Mouse (Mus musculus) colon, adult 2 months (tissue): ENCODE data around the gene Fbxw10. TPM values are rescaled to one million over a fixed set of nuclear protein-coding genes. Genes with fewer than 3 reads are reported as not detected.

ENCODE experiments used
- polyA plus RNA-seq: library from polyadenylated mRNA; depleted of rRNA; stranded (reverse); fragments of >200 nt; gene quantifications from 2 replicates; pipeline ENCODE4 v1.2.3, GENCODE M21; 2012; rRNA removed

The Fbxw10 gene
- 0.50 and 1.4 TPM in 2 replicates for polyA plus RNA-seq

DNA sequence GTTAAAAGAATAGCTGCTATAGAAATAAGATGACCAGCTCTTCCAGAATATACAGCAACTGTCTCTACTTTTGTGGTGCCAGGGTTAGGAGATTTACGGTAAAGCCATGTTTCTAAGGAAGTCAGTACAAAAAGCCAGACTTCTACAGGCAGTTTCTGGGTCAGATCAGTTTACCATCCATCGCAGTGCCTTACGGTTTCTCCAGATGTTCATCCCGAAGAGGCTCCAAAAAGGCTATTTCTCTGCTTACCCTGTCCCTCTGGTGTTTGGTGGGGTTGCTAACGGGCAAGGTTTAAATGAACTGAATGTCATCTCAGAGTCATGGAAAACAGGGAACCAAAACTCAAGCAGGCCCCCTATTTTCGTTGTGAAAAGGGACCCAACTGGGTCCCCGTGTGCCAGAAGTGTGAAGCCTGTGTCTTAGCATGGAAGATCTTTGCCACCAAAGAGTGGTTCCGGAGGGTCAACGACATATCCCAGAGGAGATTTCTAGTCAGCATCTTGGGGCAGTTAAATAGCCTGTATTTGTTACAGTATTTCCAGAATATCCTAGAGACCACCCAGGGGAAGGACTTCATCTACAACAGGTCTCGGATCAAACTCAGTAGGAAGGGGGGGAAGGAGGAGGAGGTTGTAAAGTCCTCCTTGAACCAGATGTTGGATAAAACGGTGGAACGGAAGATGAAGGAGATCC is at the start of gene Fbxw10:
TSS of gene Fbxw10 (plus strand) at position 109 of the 694 bp plus-strand sequence.

DNA sequence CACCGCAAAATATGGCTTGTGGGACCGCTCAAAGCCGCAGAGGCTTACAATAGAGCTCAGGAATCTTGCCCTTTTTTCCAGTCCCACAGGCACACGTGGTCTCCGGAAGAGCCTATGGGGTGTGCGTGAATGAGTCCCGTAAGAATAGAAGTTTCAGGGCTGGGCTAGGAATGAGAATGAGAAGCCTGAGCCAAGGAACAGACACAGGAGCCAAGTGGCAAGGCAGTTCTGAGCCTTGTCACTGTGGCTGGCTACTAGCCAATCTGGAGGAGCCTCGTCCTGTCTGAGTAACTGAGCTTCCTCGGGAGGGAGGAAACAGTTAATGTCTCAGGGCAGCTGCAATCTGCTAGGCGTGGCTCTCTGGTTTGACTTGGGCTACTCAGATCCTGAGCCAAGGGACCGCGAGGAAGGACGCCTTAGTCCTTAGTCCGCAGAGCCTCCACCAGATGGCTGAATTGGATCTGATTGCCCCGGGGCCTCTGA is 26.8 kb upstream of the Fbxw10 start, which contains the start of gene Trim16:
TSS of gene Trim16 (plus strand) at position 173 of the 483 bp plus-strand sequence.

DNA sequence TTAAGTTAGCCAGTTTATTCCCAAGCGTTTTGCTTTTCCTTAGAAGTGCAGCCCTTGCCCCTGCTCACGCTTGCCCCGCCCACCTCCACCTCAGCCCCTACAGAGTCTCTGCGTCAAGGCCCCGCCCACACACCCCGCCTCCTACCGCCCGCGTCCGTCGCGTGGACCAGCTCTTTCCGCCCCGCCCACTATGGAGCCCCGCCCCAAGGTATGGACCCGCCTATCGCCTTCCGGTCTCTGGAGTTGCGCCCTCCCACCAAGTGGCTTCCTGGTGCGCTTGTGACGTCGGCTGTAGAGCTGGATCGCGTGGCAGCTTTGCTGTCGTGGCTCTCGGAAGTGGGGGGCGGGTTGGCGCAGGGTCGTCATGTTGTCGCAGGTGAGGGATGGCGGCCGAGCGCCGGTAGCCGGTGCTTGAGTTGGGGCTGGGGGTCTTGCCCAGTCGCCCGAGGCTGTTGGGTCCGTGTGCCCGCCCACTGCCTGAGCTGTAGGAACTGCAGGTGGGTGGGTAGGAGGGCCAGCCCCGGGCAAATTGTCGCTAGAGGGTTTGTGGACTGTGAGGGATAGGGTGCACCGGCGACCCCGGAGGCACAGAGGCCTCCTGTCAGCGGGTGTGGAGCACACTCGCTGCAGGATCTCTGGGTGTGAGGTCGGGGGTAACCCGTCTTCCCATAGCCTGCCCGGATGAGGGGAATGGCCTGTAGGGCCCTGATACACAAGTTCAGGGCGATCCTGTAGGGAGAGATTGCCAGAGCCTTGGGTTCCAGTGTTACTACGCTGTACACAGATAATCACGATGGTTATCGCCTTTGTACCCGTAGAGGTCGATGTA is 32.6 kb downstream of the Fbxw10 start, which contains the start of gene Tvp23b:
TSS of gene Tvp23b (plus strand) at position 236 of the 829 bp plus-strand sequence.

Other genes starting within 250 kb of the Fbxw10 start
- 79.2 and 88.3 TPM in 2 replicates for gene Lrrc75a, start 198.5 kb upstream of the Fbxw10 start, polyA plus RNA-seq
- gene Mmgt2, start 198.4 kb upstream of the Fbxw10 start, polyA plus RNA-seq, result 56.6 and 56.8 TPM in 2 replicates
- gene Zfp287, start 115.2 kb upstream of the Fbxw10 start, polyA plus RNA-seq, result 1.1 TPM in 2 replicates
- gene Gm10428, start 94.0 kb upstream of the Fbxw10 start, polyA plus RNA-seq, result not detected in 2 replicates
- gene Zfp286, start 57.6 kb upstream of the Fbxw10 start, polyA plus RNA-seq, result 0.42 and 0.62 TPM in 2 replicates
- 32.8 and 44.0 TPM in 2 replicates for gene Trim16, start 26.8 kb upstream of the Fbxw10 start, polyA plus RNA-seq
- gene Tvp23b, start 32.4 kb downstream of the Fbxw10 start, polyA plus RNA-seq, result 15.7 and 16.6 TPM in 2 replicates
- gene Cdrt4, start 104.1 kb downstream of the Fbxw10 start, polyA plus RNA-seq, result not detected in 2 replicates
- not detected in 2 replicates for gene Tekt3, start 214.6 kb downstream of the Fbxw10 start, polyA plus RNA-seq